Mouse (Mus musculus) cortical plate, adult 2 months (tissue): Measurements from ENCODE around the gene Txndc17. TPM values are rescaled to one million over a fixed set of nuclear protein-coding genes. Genes with fewer than 3 reads are reported as not detected.

Source experiments
- H3K27ac ChIP-seq: fragments of 200-500 bp; 2 replicates; pipeline ENCODE4 v1.5.1; 2012; ENCODE audit warnings: low read length, control low read depth, inconsistent platforms; ENCODE audit not compliant: insufficient read depth
- H3K4me1 ChIP-seq: fragments of 200-500 bp; 2 replicates; pipeline ENCODE4 v1.6.1; 2011; ENCODE audit warnings: low read length; ENCODE audit not compliant: control insufficient read depth, insufficient read depth
- H3K4me3 ChIP-seq: fragments of 200-500 bp; 2 replicates; pipeline ENCODE4 v1.5.1; 2011; ENCODE audit warnings: mild to moderate bottlenecking, low read length, control low read depth; ENCODE audit not compliant: insufficient read depth
- CTCF ChIP-seq: fragments of 200-500 bp; IDR thresholded peaks from 2 replicates; pipeline ENCODE4 v1.5.1; 2011; ENCODE audit warnings: mild to moderate bottlenecking, control low read depth, low read length; ENCODE audit not compliant: insufficient read depth; ENCODE audit errors: extremely low read depth
- POLR2A ChIP-seq: fragments of 200-500 bp; IDR thresholded peaks from 2 replicates; pipeline ENCODE4 v1.6.1; 2011; ENCODE audit warnings: mild to moderate bottlenecking, low read length, control low read depth; ENCODE audit not compliant: insufficient read depth; ENCODE audit errors: extremely low read depth
- polyA plus RNA-seq: library from polyadenylated mRNA; depleted of rRNA; stranded (reverse); fragments of >200 nt; gene quantifications from 2 replicates; pipeline ENCODE4 v1.2.3, GENCODE M21; 2012

Gene Txndc17
- polyA plus RNA-seq, 1 experiment: 71.3 TPM

- peak within 1 kb of the TSS; percentile 77 for H3K4me3 ChIP-seq
- H3K27ac ChIP-seq: peak within 1 kb of the TSS; percentile 63
- no peak for TF ChIP-seq CTCF
- TF ChIP-seq POLR2A: peak; percentile 42; the same call in 1 of the 2 replicates
- peaks cover 3% of the 10 kb centered on the region; the same call in 1 of the 2 replicates for H3K4me1 ChIP-seq
These were observed 8.1 kb downstream of the Txndc17 start, which contains the start of gene Med31 for GRCm38 (mm10) chr11:72215410-72215797. TSS of gene Med31 (minus strand) at chr11:72215592.

GRCm38 (mm10) chr11:72217116-72217515, 9.8 kb downstream of the Txndc17 start:
- Histone ChIP-seq H3K27ac (no peak overlapping the region), H3K4me3 (no peak overlapping the region), H3K4me1 (peaks cover 3% of the 10 kb centered on the region; the same call in 1 of the 2 replicates)
- TF ChIP-seq POLR2A: no peak
- no peak for TF ChIP-seq CTCF

- H3K4me1 ChIP-seq: peaks cover 3% of the 10 kb centered on the region; the same call in 1 of the 2 replicates
- no peak overlapping the region for H3K27ac ChIP-seq
- no peak overlapping the region for H3K4me3 ChIP-seq
- TF ChIP-seq POLR2A (no peak), CTCF (peak; percentile 87)
These were observed 13.9 kb downstream of the Txndc17 start for GRCm38 (mm10) chr11:72221278-72221677.

GRCm38 (mm10) chr11:72223414-72223813, 16.1 kb downstream of the Txndc17 start:
- TF ChIP-seq POLR2A: no peak
- no peak for TF ChIP-seq CTCF
- no peaks in the 10 kb centered on the region for H3K4me1 ChIP-seq
- H3K27ac ChIP-seq: no peak overlapping the region
- no peak overlapping the region for H3K4me3 ChIP-seq

GRCm38 (mm10) chr11:72224865-72225264, 17.5 kb downstream of the Txndc17 start:
- no peak overlapping the region for H3K4me3 ChIP-seq
- TF ChIP-seq CTCF: peak; percentile 98
- no peak for TF ChIP-seq POLR2A
- H3K4me1 ChIP-seq: no peaks in the 10 kb centered on the region
- no peak overlapping the region for H3K27ac ChIP-seq

GRCm38 (mm10) chr11:72226020-72226791, 18.9 kb downstream of the Txndc17 start:
- Histone ChIP-seq H3K4me3 (no peak overlapping the region), H3K27ac (no peak overlapping the region), H3K4me1 (no peaks in the 10 kb centered on the region)
- TF ChIP-seq POLR2A: no peak
- TF ChIP-seq CTCF: no peak

- Histone ChIP-seq H3K4me1 (no peaks in the 10 kb centered on the region), H3K4me3 (no peak overlapping the region), H3K27ac (no peak overlapping the region)
- no peak for TF ChIP-seq CTCF
- no peak for TF ChIP-seq POLR2A
These were observed 19.6 kb downstream of the Txndc17 start for GRCm38 (mm10) chr11:72226901-72227300.

GRCm38 (mm10) chr11:72228513-72228912, 21.2 kb downstream of the Txndc17 start:
- no peak for TF ChIP-seq POLR2A
- TF ChIP-seq CTCF: no peak
- Histone ChIP-seq H3K4me1 (no peaks in the 10 kb centered on the region), H3K27ac (no peak overlapping the region), H3K4me3 (no peak overlapping the region)

- no peak for TF ChIP-seq CTCF
- TF ChIP-seq POLR2A: no peak
- no peak overlapping the region for H3K4me3 ChIP-seq
- no peak overlapping the region for H3K27ac ChIP-seq
- H3K4me1 ChIP-seq: no peaks in the 10 kb centered on the region
These were observed 24.7 kb downstream of the Txndc17 start for GRCm38 (mm10) chr11:72232068-72232467.

- no peak for TF ChIP-seq POLR2A
- no peak for TF ChIP-seq CTCF
- Histone ChIP-seq H3K27ac (no peak overlapping the region), H3K4me3 (no peak overlapping the region), H3K4me1 (no peaks in the 10 kb centered on the region)
These were observed 25.6 kb downstream of the Txndc17 start for GRCm38 (mm10) chr11:72232991-72233390.

GRCm38 (mm10) chr11:72234013-72234412, 26.7 kb downstream of the Txndc17 start:
- Histone ChIP-seq H3K4me3 (no peak overlapping the region), H3K4me1 (no peaks in the 10 kb centered on the region), H3K27ac (0 out of 2 replicates have a peak overlapping the region, but pooled peaks have one; percentile 12)
- TF ChIP-seq POLR2A (no peak), CTCF (no peak)
